Mouse (Mus musculus) megakaryocyte, embryonic 14.5 days (primary cell): ENCODE data around the gene Olfr686. TPM values are rescaled to one million over a fixed set of nuclear protein-coding genes. Genes with fewer than 3 reads are reported as not detected.

Source experiments
- H3K27me3 ChIP-seq: replicated peaks from 2 replicates; pipeline ENCODE3; 2012; ENCODE audit warnings: inconsistent platforms
- H3K36me3 ChIP-seq: replicated peaks from 2 replicates; pipeline ENCODE3; 2012; ENCODE audit warnings: low read length, inconsistent platforms, mixed read lengths
- H3K4me1 ChIP-seq: 2 replicates; pipeline ENCODE4 v1.6.1; 2012; ENCODE audit warnings: inconsistent platforms
- H3K4me3 ChIP-seq: replicated peaks from 2 replicates; pipeline ENCODE3; 2012; ENCODE audit warnings: moderate library complexity, mild to moderate bottlenecking, inconsistent platforms
- H3K9me3 ChIP-seq: 2 replicates; pipeline ENCODE4 v1.6.1; 2012; ENCODE audit warnings: inconsistent platforms
- FLI1 ChIP-seq: IDR thresholded peaks from 2 replicates; pipeline ENCODE4 v1.6.1; 2012; ENCODE audit warnings: low read length, inconsistent platforms, mixed read lengths
- GATA1 ChIP-seq: IDR thresholded peaks from 3 replicates; pipeline ENCODE4 v1.6.1; 2012; ENCODE audit warnings: mixed read lengths, low read length, inconsistent platforms, borderline replicate concordance
- polyA plus RNA-seq: library from polyadenylated mRNA; stranded (reverse); fragments of >175 nt; gene quantifications from 2 replicates; pipeline ENCODE4 v1.2.3, GENCODE M21; 2012; ENCODE audit warnings: low replicate concordance; ENCODE audit not compliant: insufficient read depth

Olfr686 gene
- polyA plus RNA-seq, 1 experiment = not detected

DNA sequence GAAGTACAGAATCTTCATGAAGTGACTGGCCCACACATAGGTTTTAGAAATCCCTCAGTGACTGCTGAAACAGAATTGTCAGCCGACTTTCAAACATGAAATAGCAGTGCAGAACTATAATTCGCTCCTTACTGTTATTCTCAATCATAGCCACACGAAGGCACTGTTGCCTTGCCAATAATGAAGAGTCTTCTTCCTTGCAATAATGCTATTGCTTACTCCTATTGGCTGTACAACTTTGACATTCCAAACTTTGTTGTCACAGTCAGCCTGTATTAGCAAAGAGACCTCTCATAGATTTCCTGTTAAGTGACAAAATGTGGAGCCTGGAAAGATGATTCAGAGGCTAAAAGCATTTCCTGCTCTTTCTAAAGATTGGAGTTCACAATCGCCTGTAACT is 36.5 kb downstream of the Olfr686 start:
- Histone ChIP-seq H3K4me1 (no peaks in the 10 kb centered on the region), H3K9me3 (no peaks in the 10 kb centered on the region), H3K27me3 (no peaks in the 10 kb centered on the region), H3K36me3 (no peaks in the 10 kb centered on the region), H3K4me3 (no peak overlapping the region)
- TF ChIP-seq FLI1 = no peak

DNA sequence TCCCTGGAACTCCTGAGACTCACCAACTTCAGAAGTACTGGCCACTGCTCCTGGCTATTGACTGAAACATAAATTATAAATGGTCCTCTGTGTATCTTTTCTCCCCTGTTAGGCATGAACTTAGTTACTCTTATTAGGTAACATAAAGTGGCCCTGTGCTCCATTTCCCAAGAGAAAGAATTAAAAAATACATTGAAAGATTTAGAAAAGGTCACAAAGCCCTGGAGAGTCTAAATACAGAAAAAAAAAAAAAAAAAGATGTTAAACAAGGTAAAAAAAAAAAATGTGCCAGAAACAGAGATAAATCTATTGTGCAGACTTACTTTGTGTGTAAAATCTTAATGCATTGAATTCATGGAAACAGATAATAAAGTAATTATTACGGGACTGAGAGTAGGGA is 43.7 kb downstream of the Olfr686 start, which contains the start of gene Olfr684:
Gene Olfr684, minus strand, starts transcription at position 101 of the 400 bp plus-strand sequence.
- no peak within 1 kb of the TSS for H3K4me3 ChIP-seq
- TF ChIP-seq GATA1 (no peak), FLI1 (no peak)
- H3K9me3 ChIP-seq = no peaks in the 10 kb centered on the region
- H3K27me3 ChIP-seq = no peaks in the 10 kb centered on the region
- no peaks in the 10 kb centered on the region for H3K36me3 ChIP-seq
- H3K4me1 ChIP-seq = no peaks in the 10 kb centered on the region

Other genes starting within 250 kb of the Olfr686 start
- not detected in 2 replicates for gene Olfr670, start 244.9 kb downstream of the Olfr686 start, polyA plus RNA-seq
- gene Olfr671, start 228.4 kb downstream of the Olfr686 start, polyA plus RNA-seq = 2.6 TPM in 1 of 2 replicates, not detected in the other
- gene Olfr672, start 205.5 kb downstream of the Olfr686 start, polyA plus RNA-seq = not detected in 2 replicates
- not detected in 2 replicates for gene Olfr675, start 179.0 kb downstream of the Olfr686 start, polyA plus RNA-seq
- gene Olfr676, start 174.8 kb downstream of the Olfr686 start, polyA plus RNA-seq = not detected in 2 replicates
- not detected in 2 replicates for gene Olfr677, start 156.1 kb downstream of the Olfr686 start, polyA plus RNA-seq
- gene Olfr678, start 143.0 kb downstream of the Olfr686 start, polyA plus RNA-seq = not detected in 2 replicates
- gene Olfr679, start 126.3 kb downstream of the Olfr686 start, polyA plus RNA-seq = not detected in 2 replicates
- not detected in 2 replicates for gene Olfr680-ps1, start 114.7 kb downstream of the Olfr686 start, polyA plus RNA-seq
- not detected in 2 replicates for gene Olfr681, start 90.6 kb downstream of the Olfr686 start, polyA plus RNA-seq
- gene Olfr683, start 60.5 kb downstream of the Olfr686 start, polyA plus RNA-seq = not detected in 2 replicates
- not detected in 2 replicates for gene Olfr684, start 43.8 kb downstream of the Olfr686 start, polyA plus RNA-seq
- gene Olfr685, start 21.5 kb downstream of the Olfr686 start, polyA plus RNA-seq = not detected in 2 replicates
- not detected in 2 replicates for gene Olfr688, start 80.6 kb upstream of the Olfr686 start, polyA plus RNA-seq
- not detected in 2 replicates for gene Olfr689, start 103.7 kb upstream of the Olfr686 start, polyA plus RNA-seq
- gene Olfr690, start 126.6 kb upstream of the Olfr686 start, polyA plus RNA-seq = not detected in 2 replicates
- gene Olfr691, start 134.8 kb upstream of the Olfr686 start, polyA plus RNA-seq = 0.10 TPM in 1 of 2 replicates, not detected in the other
- not detected in 2 replicates for gene Olfr692, start 160.7 kb upstream of the Olfr686 start, polyA plus RNA-seq
- gene Gm5901, start 167.6 kb upstream of the Olfr686 start, polyA plus RNA-seq = not detected in 2 replicates
- 32.3 and 36.7 TPM in 2 replicates for gene Fam160a2, start 192.6 kb upstream of the Olfr686 start, polyA plus RNA-seq
- not detected in 2 replicates for gene Cnga4, start 197.1 kb upstream of the Olfr686 start, polyA plus RNA-seq
- not detected in 2 replicates for gene Cckbr, start 218.2 kb upstream of the Olfr686 start, polyA plus RNA-seq